Mouse (Mus musculus): ENCODE data around the gene Crybg1. TPM values are rescaled to one million over a fixed set of nuclear protein-coding genes. Genes with fewer than 3 reads are reported as not detected.
"Not testable (repeated sequence)": the region's sequence is repeated elsewhere in the genome, so short reads cannot be mapped to it uniquely, and the experiment has no call there.

The Crybg1 gene
- total RNA-seq, 2 experiments from 2014 or later: 0.50 to 0.86 TPM

DNA sequence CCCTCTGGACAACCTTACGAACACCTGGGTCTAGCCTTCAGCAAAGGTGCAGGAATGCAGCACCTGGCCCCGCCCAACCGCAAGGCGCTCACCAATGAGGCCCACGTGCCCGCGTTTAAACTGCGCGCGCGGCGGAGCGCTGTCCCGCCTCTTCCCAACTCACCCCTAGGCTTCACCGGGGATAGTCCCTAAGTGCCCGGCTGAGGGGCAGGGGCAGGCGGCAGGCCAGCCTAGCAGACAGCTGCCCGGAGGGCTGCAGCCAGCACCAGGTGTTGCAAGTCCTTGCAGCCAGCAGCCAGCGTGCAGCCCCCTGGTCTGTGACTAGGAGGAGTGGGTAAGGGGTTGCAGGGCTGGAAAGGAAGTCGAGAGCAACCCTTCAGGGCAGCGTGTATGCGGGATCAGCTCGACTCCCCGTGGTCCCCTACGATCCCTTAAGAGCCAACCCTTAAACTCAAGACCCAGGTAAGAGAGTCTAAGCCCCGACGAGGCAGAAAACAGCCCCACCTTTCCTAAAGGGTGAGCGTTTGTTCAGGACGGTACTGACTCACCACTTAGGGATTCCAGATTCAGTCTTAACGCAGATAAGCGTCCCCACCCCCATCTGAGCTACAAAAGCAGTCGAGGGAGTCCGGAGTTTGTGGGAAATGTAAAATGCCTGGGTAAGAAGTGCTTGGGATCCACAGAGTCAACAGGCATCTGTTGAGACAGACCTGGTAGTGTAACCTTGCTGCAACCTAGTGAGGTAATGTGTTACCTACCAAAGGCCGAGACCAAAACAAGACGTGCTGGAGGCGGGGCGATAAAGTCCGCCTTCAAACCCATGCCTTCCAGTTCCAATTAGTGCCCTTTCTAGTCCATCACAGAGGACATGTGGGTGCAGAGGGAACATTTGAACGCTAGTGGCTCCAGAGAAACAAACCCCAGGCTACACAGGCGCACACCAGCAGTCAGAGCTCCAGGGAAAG lies 142.7 kb downstream of the Crybg1 start:
- no peak for DNase-seq

DNA sequence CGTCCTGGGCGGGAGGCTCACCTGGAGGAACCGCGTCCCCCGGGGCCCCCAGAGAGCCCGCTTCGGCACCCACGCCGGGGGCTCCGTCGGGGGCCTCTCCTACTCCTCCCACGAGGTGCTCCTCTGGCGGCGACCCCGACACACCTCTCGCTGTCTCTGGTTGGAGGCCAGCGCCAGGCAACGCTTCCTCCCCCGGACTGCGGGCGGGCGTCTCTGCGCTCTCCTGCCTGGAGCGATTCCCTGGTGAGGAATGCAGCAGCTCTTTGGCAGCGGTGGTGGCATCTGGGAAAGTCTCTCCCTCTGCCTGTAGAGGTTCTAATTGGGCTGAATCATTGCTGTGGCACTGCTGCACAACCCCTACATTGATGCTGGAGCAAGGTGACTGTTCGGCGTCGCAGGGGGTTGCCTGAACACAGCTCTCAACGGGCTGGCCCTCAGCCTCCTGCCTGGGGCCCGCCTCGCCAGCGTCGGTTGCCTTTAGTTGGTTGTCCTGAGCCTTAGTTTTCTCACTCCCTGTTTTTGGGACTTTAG lies 144.4 kb downstream of the Crybg1 start:
- DNase-seq: no peak

DNA sequence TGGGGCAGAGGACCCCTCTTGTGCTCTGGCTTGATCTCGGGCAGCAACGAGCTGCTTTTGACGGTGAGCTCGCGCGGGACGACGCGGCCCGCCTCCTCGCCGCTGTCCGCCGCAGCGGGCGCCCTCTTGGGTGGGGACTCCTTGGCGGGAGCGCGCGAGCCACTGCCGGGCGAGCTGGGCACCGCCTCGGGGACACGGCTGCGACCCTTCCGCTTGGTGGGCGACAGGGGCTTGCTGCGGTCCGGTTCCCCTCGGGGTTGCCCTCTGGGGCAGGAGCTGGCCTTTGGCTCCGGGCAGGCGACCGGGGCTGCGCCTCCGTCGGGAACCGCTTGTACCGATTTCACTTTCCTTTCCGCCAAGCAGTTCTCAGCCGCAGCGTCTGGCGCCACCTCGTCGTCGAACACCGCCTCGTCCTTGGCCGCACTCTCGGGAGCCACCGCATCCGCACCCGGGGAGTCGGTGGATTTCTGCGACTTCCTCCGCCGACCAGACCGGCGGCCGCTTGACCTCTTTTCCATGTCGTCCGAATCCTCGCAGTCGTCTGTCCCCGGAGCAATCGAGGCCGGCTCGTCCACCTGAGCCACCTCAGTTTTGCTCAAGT lies 145.0 kb downstream of the Crybg1 start:
- DNase-seq: no peak

DNA sequence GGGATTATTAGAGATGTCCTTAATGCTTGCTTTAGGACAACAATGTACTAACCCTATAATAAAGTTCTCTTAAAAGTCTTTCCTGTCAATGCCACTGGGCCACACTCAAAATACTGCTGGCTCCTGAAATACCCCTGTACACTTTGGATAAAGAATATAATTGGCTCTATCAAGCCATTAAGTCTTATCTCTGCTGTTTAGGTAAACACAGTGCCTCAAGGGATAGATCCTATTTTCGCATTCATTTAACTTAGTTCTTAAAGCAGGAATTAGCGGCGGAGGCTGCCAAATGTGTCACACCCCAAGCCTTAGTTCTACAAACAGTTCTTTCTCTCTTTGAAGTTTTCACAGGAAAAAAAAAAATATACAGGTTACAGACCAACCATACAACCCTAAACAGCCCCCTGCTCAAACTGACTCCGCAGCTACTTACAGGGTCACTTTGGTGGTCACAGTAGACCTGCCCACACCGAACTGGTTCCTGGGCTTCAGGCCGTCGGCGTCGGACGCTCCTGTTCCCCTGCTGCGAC lies 145.6 kb downstream of the Crybg1 start:
- DNase-seq: no peak

DNA sequence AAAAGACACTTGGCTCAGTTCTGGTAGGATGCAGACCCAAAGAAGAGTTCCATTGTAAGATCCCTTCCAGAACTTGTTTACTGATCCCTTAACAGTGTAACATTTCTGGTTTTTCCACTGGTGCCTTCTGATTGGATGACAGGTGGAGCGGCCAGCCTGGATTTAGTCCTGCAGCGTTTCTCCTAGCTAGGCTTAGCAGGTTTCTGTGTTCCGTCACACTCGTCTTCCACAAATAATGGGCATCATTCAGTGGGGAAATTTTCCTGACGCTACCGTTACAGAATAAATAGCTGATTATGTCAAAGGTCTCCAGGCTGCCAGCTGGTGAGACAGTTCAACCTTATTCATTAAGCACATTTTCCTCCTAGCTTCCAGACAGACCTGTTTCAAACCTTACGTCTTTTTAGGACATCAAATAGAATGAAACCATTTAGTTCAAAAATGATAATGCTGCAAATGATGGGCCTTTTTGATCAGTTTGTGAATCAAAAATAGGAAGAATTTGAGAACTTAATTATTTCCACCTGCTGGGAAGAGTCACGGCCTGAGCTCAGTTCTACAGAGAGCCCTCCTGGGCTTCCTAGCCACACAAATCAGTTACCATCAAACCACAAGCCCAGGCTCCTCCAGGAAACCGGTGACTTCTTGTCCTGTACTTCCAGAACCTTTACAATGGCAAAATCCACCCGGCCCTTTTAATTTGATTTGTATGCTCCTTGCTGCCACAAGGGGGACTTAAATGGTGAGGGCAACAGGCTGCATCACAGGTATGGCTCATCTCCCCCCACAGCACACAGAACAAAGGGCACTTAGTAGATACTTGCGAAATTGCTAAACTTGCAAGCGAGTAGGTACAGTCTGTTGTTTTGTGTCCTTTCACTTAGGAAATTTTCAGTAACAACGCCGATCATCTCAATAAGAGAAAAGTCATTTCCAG lies 146.4 kb downstream of the Crybg1 start:
- no peak for DNase-seq

DNA sequence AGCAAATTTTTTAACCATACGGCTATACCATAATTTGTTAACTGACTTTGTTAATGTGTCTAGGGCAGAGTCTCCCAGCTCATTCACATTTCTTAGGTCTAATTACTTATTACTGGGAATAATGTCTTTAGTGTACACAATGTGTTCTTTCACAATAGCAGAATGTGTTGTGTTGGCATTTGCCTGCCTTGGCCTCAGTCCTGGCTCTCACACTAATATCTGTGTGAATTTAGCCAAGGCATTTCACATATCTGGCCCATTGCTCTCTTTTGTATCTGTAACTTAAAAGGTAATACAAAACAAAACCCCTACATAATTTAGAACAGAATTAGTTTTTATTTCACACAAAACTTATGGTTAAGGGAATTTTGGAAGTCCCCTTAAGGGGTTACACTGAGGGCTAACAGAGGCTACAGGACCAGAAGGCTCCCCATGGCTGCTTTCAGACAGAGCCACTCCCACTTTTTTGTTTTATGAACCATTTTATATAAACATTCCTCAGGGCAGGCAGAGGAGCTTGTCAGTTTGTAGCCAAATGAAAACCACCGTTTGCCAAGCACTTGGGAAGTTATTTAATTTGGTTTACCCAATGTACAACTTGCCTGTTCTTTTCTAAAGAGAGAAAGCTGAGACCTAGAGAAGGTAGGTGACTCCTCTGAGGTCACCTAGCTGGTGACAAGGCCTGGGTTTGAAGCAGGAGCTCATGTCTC lies 148.3 kb downstream of the Crybg1 start:
- no peak for DNase-seq

DNA sequence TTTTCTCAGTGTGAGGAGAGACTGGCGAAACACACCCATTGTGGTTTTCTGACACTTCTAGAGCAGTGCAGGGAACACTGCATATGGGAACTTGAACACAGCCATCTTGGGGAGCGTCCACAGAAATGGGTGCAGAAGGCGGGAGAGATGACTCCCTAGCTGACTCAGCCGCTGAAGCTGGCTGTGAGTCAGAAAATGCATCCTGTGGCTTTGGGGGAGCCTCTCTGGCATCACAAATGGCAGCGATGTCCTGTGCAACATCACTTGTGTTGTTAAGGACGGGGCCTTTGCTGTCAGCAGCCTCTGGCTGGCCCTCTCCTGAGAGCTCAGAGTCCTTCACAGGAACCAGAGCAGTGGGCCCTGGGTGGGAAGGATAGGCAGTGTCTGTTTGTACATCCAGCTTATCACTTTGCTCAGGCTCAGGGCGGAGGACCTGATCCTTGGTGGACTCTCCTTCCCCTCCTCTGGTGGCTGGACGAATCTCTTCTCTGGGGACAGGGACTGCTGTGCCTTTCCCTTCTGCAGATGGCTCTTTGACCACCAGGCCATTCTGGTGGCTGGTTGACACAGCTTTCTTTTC lies 150.1 kb downstream of the Crybg1 start:
- no peak for DNase-seq

DNA sequence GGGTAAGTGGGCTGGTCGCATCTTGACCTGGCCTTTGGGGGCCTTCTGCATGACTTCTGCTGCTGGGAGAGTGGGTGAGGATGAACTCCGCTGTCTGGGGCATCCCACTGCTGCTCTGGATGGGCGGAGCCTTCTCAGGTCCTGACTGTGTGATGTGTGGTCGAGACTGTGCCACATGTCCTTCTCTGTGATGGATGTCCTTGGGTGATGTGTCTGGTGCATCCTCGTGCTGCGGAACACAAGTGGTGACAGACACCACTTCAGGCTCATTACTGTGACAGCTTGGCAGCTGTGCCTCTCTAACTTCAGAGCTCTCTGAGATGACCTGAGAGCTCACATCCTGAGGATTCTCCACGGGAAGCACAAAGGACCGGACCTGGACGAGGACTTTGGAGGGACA lies 150.6 kb downstream of the Crybg1 start:
- DNase-seq: no peak

DNA sequence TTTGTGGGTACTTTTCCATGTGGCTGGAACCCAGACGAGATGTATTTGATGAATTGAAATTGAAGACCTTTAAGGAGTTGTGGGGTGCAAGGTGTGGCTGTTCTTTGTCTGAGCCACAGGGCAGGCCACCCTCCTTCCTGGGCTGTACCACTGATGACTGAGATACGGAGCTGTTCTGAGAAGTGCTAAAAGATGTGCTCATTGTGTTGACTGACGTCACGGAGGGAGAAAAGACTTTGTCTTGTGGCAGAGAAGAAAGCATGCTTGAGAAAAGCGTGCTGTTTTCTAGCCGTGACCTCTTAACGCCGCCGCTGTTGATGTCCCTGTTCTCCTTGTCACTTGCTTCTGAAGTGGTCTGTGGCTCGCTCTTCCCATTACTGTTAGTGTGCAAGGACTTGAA lies 151.4 kb downstream of the Crybg1 start:
- no peak for DNase-seq

DNA sequence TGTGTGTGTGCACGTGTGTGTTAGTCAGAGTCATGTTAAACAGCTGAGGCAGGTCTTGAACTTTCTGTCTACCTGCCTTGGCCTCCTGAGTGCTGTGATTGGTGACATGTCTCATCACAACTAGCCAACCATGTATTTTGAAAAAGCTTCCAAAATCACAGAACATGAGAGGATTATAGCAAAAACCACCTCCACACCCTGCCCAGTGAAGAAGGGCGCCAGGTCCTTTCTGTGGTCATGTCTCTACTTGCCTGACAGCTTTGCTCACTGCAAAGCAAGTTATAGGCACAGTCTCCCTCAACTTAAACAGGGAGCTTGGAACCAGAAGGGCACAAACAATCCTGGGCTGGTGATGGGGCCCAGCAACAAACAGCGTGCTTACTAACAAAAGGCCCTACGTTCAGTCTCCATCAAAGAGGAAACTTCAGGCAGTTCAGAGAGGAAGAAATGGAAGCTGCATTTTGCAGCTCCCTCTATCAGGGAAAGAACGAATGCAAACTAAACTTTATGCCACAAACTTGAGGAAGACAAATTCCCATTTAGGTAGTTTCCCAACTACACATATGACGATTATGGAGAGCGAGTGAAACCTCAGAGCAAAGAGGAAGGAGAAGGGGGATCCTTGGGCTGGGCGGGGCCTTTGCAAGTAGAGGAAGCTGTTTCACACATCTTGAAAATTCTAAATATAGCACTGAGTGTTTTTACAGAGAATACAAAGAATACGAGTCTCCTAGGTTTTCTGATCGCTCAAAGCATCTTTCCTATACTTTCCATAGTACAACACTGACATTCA lies 152.6 kb downstream of the Crybg1 start:
- no peak for DNase-seq

DNA sequence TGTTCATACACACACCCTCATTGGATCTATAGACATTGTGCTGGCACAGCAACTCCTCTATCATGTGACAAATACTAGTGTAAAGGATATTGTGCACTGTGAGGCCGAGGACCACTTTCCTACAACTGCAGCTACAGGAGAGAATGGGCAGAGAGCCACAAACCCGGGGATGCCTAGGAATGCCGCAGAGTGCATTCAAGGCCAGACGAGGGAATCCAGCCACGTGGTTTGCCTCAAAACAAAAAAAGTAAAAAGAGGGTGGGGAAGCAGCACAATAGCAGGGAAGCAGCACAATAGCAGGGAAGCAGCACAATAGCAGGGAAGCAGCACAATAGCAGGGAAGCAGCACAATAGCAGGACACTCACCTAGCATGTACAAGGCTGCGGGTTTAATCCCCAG lies 155.5 kb downstream of the Crybg1 start:
- no peak for DNase-seq

DNA sequence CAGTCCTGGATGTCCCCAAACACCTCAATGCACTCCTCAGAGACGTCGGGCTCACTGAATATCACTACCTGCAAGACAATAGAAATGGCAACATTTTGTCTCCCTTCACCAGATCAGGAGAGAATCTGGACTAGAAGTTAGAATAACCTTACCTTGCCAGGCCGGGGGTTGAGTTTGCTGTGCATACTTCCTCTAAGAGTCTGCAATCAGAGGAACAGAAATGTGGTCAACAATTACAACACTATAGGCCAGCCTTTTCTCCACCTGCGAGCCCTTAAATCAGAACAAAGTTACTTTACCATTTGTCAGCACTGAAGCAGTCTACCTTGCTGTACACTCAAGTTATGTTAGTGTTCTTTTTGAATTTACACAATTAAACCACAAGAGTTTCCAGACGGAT lies 156.1 kb downstream of the Crybg1 start:
- no peak for DNase-seq

DNA sequence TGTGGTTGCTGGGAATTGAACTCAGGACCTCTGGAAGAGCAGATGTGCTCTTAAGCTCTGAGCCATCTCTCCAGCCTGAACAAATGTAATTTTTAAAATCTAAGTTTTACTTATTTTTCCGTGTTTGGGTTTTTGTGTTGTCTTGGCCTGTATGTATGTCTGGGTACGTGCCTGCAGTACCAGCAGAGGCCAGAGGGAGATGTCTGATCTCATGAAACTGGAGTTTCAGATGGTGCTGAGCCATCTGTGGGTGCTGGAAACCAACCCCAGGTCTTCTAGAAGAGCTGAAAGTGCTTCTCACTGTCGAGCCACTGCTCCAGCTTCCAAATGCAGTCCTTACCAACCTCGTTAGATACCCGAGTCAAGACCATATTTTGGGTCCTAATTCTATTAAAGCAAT lies 157.4 kb downstream of the Crybg1 start:
- no peak for DNase-seq

DNA sequence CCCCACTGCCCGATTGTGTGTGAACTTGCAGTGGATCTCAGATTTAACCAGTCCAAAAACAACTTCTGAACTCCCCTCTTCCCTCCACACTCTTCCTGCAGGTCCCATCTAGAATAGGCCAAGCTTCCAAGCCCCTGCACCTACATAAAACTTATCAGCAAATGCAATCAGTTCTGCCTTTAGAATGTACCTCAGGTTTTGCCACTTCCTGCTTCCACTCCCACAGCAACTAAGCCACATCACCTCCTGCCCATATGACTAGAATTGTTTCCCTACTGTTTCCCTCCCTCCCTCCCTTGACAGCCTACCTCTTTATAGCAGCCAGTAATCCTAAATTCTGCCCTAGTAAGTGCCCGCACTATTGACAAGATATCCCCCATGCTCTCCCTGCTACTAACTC lies 164.8 kb downstream of the Crybg1 start:
- no peak for DNase-seq

DNA sequence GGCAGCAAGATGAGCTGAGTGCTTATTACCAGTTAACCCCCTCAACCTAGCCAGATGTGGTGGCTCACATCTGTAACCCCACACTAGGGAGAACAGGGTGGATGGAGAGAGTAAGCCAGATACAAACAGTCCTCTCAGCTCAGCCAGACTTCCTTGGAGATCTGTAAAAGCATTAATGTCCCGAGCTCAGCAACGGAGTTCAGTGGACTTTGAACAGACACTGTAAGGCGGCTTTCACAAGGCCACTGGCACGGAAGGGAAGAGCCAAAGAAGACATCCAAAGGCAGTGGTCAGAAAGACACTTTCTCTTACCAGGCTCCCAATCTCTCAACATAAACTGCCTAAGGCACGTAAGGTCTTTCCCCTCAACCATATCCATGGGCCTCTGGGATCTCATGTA lies 165.4 kb downstream of the Crybg1 start:
- no peak for DNase-seq

DNA sequence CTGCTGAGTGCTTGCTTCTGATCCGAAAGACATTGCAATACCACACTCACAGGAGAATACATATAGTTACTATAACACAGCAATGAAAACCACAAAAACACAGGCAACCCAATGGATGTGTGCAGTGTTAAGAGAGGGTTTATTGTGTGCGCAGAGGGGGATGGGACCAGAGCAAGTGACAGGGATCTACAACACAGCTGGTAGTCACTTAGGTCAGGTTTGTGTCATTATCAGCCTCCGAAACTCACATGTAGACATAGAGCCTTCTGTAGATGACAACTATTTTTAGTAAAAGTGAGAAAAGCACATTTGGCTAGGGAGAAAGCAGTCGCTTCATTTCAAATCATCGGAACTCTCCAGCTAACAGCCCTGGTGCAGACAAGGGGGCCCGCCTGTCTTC lies 166.2 kb downstream of the Crybg1 start:
- DNase-seq: no peak

DNA sequence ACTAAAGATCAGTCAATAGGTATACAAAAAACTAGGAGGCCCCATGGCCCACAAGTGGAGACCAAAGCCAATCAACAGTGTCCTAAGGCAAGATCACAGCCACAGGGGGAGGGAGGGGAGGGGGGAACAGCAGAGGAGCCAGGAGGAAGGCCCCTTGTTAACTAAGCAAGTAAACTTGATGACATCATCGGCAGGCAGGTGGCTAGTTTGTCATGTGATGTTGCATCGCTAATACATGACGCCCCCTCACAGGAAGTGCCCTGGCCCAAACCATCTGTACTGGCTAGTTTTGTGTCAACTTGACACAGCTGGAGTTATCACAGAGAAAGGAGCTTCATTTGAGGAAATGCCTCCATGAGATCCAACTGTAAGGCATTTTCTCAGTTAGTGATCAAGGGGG lies 167.9 kb downstream of the Crybg1 start:
- not testable (repeated sequence) for DNase-seq

DNA sequence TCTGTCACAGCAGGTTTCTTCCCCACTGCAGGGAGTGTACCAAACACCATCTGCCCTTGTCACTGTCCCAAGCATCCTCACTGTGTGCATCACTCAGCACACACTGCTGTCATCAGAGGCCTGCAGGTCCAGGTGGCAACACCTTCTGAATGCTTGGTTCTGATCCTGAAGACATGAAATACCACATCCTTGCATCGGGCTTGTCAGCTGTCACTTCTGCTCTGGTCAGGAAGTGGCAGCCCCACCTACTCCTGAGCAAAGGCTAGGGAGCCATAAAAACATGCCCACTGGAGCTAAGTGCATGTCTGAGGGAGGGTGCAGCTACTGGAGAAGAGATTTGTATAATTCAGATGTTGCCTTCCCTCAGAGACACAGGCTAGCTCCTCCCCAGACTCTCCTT lies 168.6 kb downstream of the Crybg1 start:
- DNase-seq: no peak

DNA sequence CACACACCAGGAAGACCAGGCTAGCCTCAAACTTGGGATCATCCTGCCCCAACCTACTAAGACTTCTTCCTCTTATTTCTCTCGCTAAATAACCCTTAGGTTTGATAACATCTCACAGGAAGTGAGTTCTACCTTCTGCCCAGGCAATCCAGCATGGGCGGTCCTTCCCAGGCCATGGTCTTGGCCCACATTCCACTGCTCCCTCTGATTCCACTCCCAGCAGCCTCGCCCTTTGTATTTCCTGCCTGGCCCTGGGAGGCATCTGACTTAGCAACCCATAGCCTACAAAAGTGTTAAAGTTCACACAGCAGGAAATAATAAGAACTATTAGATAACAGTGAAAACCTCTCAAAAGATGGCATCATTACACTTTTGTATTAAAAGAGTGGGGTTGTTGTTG lies 171.3 kb downstream of the Crybg1 start:
- no peak for DNase-seq

DNA sequence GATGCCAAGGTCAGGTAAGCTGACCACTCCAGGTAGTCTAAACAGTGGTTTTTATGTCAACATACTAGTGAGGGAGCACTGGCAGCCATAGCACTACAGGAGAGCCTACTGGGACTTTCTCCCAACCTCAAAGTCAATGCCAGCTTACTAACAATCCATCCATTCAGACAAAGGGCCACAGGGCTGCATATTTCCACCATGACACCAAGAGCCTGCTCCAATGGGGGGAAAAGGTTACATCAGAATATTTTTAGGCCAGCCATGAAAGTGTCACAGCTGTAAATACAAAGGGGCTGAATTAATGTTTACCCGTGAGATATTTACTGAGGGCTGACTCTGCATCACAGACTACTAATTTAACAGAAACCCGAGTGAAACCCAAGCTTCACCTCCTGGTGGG lies 175.4 kb downstream of the Crybg1 start:
- no peak for DNase-seq

DNA sequence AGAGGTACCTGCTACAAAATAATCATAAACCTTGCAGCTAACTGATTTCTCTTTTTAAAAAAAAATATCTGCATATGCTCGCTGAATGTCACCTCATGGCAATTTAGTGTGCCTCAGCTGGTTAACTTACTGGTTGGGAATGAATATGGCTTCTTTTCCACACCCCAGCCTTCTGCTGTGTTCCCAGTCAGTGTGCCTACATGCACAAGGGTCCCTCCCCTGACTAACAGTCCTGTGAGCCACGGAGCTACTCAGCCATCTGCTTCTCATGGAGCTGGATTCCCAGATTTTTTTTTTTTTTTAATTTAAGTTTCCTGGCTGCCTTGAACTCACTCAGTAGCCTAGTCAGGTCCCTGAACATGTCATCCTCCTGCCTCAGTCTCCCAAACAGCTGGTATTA lies 183.7 kb downstream of the Crybg1 start:
- DNase-seq: peak; percentile 39 to 40
